Mouse (Mus musculus): ENCODE measurements around the gene Pdxp. TPM values are rescaled to one million over a fixed set of nuclear protein-coding genes. Genes with fewer than 3 reads are reported as not detected.
A peak's percentile ranks its signal among the peaks of the same experiment; 100 is the strongest.

Gene Pdxp
- total and polyA plus RNA-seq, 2 experiments from 2014 or later = 175 to 283 TPM

DNA sequence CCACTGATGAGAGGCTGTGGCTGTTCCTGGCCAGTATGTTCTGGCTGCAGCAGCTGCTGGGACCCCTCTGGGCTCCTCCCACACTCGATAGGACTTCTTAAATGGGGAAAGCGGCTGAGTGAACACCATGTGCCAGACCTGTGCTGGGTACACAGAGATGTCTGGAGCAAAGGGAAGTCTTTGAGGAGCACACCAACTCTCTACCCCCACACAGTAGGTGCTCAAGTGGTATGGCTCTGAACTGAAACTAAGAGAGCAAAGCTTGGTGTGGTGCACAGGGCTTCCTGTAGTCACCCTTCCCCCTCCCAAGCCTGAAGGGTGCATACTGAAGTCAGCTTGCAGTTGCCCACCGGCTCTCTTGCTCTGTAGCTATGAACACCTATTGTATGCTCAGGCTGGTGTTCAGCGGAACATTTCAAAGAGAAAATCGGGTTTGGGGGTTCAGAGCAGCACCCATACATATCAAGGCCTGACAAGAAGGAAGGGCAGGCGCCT, 15.2 kb upstream of the Pdxp start:
- Histone ChIP-seq H3K9me3 (ENCODE audit: low read length) (no peaks in the 10 kb centered on the region), H3K27ac (ENCODE audit: low read depth, low read length) (no peak overlapping the region), H3K36me3 (ENCODE audit: insufficient read depth) (no peaks in the 10 kb centered on the region; the same call in 1 of the 2 replicates), H3K4me2 (ENCODE audit: low read depth) (no peak overlapping the region), H3K9ac (no peak overlapping the region), H3K27me3 (ENCODE audit: insufficient read depth, low read length) (0 out of 2 replicates have a peak, but pooled peaks cover 4% of the 10 kb centered on the region), H3K4me3 (ENCODE audit: low read depth, low read length) (no peak overlapping the region), H3K4me1 (ENCODE audit: insufficient read depth) (no peaks in the 10 kb centered on the region)
- DNase-seq = no peak
- no peak for TF ChIP-seq CTCF (IDR thresholded peaks at IDR 0.05; ENCODE audit: low read depth)
- WGBS = 59% methylated on average over 6 of the region's 6 CpGs
- no peak for ATAC-seq

- Histone ChIP-seq H3K4me2 (ENCODE audit: low read depth) (peak within 1 kb of the TSS; percentile 98), H3K9ac (peak within 1 kb of the TSS; percentile 56), H3K4me3 (ENCODE audit: low read depth, low read length) (peak within 1 kb of the TSS; percentile 48), H3K27ac (ENCODE audit: low read depth, low read length) (0 out of 2 replicates have a peak within 1 kb of the TSS, but pooled peaks have one; percentile 35), H3K9me3 (ENCODE audit: low read length) (no peaks in the 10 kb centered on the region), H3K36me3 (ENCODE audit: insufficient read depth) (no peaks in the 10 kb centered on the region), H3K27me3 (ENCODE audit: insufficient read depth, low read length) (0 out of 2 replicates have a peak, but pooled peaks cover 4% of the 10 kb centered on the region), H3K4me1 (ENCODE audit: insufficient read depth) (no peaks in the 10 kb centered on the region)
- TF ChIP-seq CTCF (IDR thresholded peaks at IDR 0.05; ENCODE audit: low read depth) = no peak
- ATAC-seq (no peak), DNase-seq (no peak)
- WGBS = 4% methylated on average over 20 of the region's 20 CpGs
Measured at GRCm38 (mm10) chr15:78899409-78899739, 14.3 kb upstream of the Pdxp start, which contains the start of gene Gm49510. Gm49510 (plus strand) TSS chr15:78899667.

DNA sequence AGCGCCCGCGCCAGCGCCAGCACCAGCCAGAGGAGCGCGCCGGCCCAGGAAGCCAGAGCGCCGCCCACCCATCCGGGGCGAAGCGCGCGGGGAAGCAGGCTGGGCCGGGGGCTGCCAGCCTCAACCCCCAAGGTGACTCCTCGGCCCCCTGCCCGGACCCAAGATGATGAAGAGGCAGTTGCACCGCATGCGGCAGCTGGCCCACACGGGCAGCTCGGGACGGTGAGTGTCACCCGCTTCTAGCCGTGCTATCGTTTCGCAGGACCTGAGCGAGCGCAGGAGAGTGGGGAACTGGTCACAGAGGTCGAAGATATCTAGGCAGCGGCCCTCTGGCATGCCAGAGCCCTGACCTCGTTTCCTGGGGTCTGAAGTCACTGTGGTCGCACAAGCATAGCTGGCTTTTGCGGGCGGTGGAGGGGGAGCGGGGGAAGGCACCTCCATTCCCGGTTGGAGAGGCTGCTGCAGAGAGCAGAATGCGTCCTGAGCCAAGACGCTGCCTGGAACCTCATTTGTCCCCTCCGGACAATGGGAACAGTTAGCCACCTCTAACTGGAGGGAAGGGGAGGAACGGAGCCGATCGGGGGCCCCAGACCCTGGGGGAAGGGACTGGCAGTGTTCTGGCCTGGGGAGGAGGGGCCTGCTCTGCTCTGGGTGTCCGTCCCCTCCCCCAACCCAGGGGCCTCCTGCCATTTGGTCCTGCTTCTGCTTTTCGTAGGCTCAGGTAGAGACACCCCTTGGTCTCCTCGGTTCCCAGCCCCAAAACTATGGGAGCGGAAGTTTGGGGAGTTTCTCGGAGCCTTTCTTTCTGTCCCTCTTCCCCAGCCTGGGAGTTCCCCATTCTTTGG, 13.8 kb upstream of the Pdxp start, which contains the start of gene Sh3bp1:
TSS of gene Sh3bp1 (plus strand) at position 29 of the 845 bp plus-strand sequence.
- ATAC-seq = peak; percentile 59; the same call in 1 of the 2 replicates
- peak; percentile 50 for DNase-seq
- H3K9ac ChIP-seq = peak within 1 kb of the TSS; percentile 56
- H3K4me1 ChIP-seq (ENCODE audit: insufficient read depth) = no peaks in the 10 kb centered on the region
- H3K27ac ChIP-seq (ENCODE audit: low read depth, low read length) = 0 out of 2 replicates have a peak within 1 kb of the TSS, but pooled peaks have one; percentile 35
- peak within 1 kb of the TSS; percentile 48 for H3K4me3 ChIP-seq (ENCODE audit: low read depth, low read length)
- no peaks in the 10 kb centered on the region for H3K9me3 ChIP-seq (ENCODE audit: low read length)
- 0 out of 2 replicates have a peak, but pooled peaks cover 4% of the 10 kb centered on the region for H3K27me3 ChIP-seq (ENCODE audit: insufficient read depth, low read length)
- no peaks in the 10 kb centered on the region for H3K36me3 ChIP-seq (ENCODE audit: insufficient read depth)
- WGBS = 2% methylated on average over 46 of the region's 47 CpGs
- no peak for TF ChIP-seq CTCF (IDR thresholded peaks at IDR 0.05; ENCODE audit: low read depth)
- H3K4me2 ChIP-seq (ENCODE audit: low read depth) = peak within 1 kb of the TSS; percentile 98

GRCm38 (mm10) chr15:78900585-78901421, 12.9 kb upstream of the Pdxp start:
- H3K4me2 ChIP-seq (ENCODE audit: low read depth) = peak overlapping the region; percentile 98
- H3K4me3 ChIP-seq (ENCODE audit: low read depth, low read length) = peak overlapping the region; percentile 48
- peak overlapping the region; percentile 56; the same call in 1 of the 2 replicates for H3K9ac ChIP-seq
- no peak for DNase-seq
- H3K9me3 ChIP-seq (ENCODE audit: low read length) = no peaks in the 10 kb centered on the region
- WGBS = 30% methylated on average over 18 of the region's 18 CpGs
- 0 out of 2 replicates have a peak, but pooled peaks cover 4% of the 10 kb centered on the region for H3K27me3 ChIP-seq (ENCODE audit: insufficient read depth, low read length)
- no peak for ATAC-seq
- no peaks in the 10 kb centered on the region for H3K36me3 ChIP-seq (ENCODE audit: insufficient read depth)
- no peaks in the 10 kb centered on the region for H3K4me1 ChIP-seq (ENCODE audit: insufficient read depth)
- H3K27ac ChIP-seq (ENCODE audit: low read depth, low read length) = no peak overlapping the region
- TF ChIP-seq CTCF (IDR thresholded peaks at IDR 0.05; ENCODE audit: low read depth) = no peak

GRCm38 (mm10) chr15:78901422-78901789, 12.3 kb upstream of the Pdxp start:
- Histone ChIP-seq H3K27me3 (ENCODE audit: insufficient read depth, low read length) (0 out of 2 replicates have a peak, but pooled peaks cover 4% of the 10 kb centered on the region), H3K9ac (no peak overlapping the region), H3K4me1 (ENCODE audit: insufficient read depth) (no peaks in the 10 kb centered on the region), H3K9me3 (ENCODE audit: low read length) (no peaks in the 10 kb centered on the region), H3K36me3 (ENCODE audit: insufficient read depth) (no peaks in the 10 kb centered on the region), H3K27ac (ENCODE audit: low read depth, low read length) (no peak overlapping the region), H3K4me3 (ENCODE audit: low read depth, low read length) (no peak overlapping the region), H3K4me2 (ENCODE audit: low read depth) (no peak overlapping the region)
- 42% methylated on average over 8 of the region's 8 CpGs for WGBS
- ATAC-seq (no peak), DNase-seq (no peak)
- no peak for TF ChIP-seq CTCF (IDR thresholded peaks at IDR 0.05; ENCODE audit: low read depth)

GRCm38 (mm10) chr15:78903243-78903642, 10.5 kb upstream of the Pdxp start:
- 6% methylated on average over 2 of the region's 2 CpGs for WGBS
- H3K9ac ChIP-seq = no peak overlapping the region
- peak; percentile 92 for TF ChIP-seq CTCF (IDR thresholded peaks at IDR 0.05; ENCODE audit: low read depth)
- H3K27ac ChIP-seq (ENCODE audit: low read depth, low read length) = no peak overlapping the region
- H3K4me3 ChIP-seq (ENCODE audit: low read depth, low read length) = no peak overlapping the region
- 0 out of 2 replicates have a peak, but pooled peaks cover 4% of the 10 kb centered on the region for H3K27me3 ChIP-seq (ENCODE audit: insufficient read depth, low read length)
- no peaks in the 10 kb centered on the region for H3K9me3 ChIP-seq (ENCODE audit: low read length)
- peak; percentile 87 for DNase-seq
- no peaks in the 10 kb centered on the region; the same call in 1 of the 2 replicates for H3K36me3 ChIP-seq (ENCODE audit: insufficient read depth)
- peak; percentile 72 for ATAC-seq
- H3K4me1 ChIP-seq (ENCODE audit: insufficient read depth) = no peaks in the 10 kb centered on the region
- no peak overlapping the region for H3K4me2 ChIP-seq (ENCODE audit: low read depth)
